Mouse (Mus musculus) brain, embryonic 14.5 days (tissue): Measurements from ENCODE around the gene Hoxc4.

ENCODE experiments used
- CTCF ChIP-seq: fragments of 200-500 bp; IDR thresholded peaks from 2 replicates; pipeline ENCODE4 v1.5.1; 2012; ENCODE audit warnings: inconsistent platforms, mild to moderate bottlenecking, moderate library complexity, borderline replicate concordance; ENCODE audit not compliant: insufficient read depth, insufficient read length; ENCODE audit errors: extremely low read depth
- POLR2A ChIP-seq: fragments of 200-500 bp; IDR thresholded peaks from 2 replicates; pipeline ENCODE4 v1.6.1; 2012; ENCODE audit warnings: mild to moderate bottlenecking, inconsistent platforms, borderline replicate concordance; ENCODE audit not compliant: poor library complexity, insufficient read depth, insufficient read length, severe bottlenecking; ENCODE audit errors: extremely low read depth

- TF ChIP-seq CTCF (no peak), POLR2A (no peak)
Observed at GRCm38 (mm10) chr15:103010847-103011555, 7.7 kb upstream of the Hoxc4 start.
